Mouse (Mus musculus) bone marrow macrophage, adult 2 months (primary cell): ENCODE measurements around the gene Ctrl.

ENCODE experiments used
- CTCF ChIP-seq: IDR thresholded peaks from 2 replicates; pipeline ENCODE4 v1.5.1; 2012; ENCODE audit warnings: low read depth, mild to moderate bottlenecking, low read length, moderate library complexity
- POLR2A ChIP-seq: IDR thresholded peaks from 2 replicates; pipeline ENCODE4 v1.6.1; 2012; ENCODE audit warnings: mild to moderate bottlenecking, low read depth, low read length, borderline replicate concordance

DNA sequence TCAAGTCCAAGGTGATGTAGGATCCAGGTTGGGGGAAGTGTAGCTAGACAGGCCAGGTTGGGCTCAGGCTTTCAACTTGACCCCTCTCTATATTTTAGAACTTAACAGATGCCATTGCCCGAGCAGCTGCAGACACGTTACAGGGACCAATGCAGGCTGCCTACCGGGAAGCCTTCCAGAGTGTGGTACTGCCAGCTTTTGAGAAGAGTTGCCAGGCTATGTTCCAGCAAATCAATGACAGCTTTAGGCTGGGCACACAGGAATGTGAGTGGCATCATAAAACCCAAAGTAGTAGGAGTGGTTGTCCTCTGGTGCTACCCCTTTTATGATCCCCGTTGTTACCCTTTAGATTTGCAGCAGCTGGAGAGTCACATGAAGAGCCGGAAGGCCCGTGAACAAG is 42.8 kb downstream of the Ctrl start:
- TF ChIP-seq CTCF = no peak
- TF ChIP-seq POLR2A = no peak
